Mouse (Mus musculus) liver, adult 2 months (tissue): ENCODE data around the gene Chga.

Experiments
- CTCF ChIP-seq: fragments of 200-500 bp; IDR thresholded peaks from 2 replicates; pipeline ENCODE4 v1.5.1; 2011; ENCODE audit warnings: low read depth, low read length, control low read depth
- POLR2A ChIP-seq: fragments of 200-500 bp; IDR thresholded peaks from 2 replicates; pipeline ENCODE4 v1.6.1; 2011; ENCODE audit warnings: low read length, control low read depth; ENCODE audit not compliant: insufficient read depth; ENCODE audit errors: extremely low read depth

- TF ChIP-seq POLR2A (no peak), CTCF (no peak)
Measured at GRCm38 (mm10) chr12:102612431-102612830, 57.7 kb downstream of the Chga start.
